Mouse (Mus musculus) lung, postnatal 4 days (tissue): Measurements from ENCODE around the gene Sgca.
A peak's percentile ranks its signal among the peaks of the same experiment; 100 is the strongest.

Experiments used
- DNase-seq, 2 experiments: peaks; one replicate each; pipeline ENCODE4 v3.0.0; 2021

Sgca gene

GRCm38 (mm10) chr11:95001584-95002347 is 25.6 kb upstream of the Sgca start:
- peak in 1 of 2 experiments; percentile 16 for DNase-seq

DNA sequence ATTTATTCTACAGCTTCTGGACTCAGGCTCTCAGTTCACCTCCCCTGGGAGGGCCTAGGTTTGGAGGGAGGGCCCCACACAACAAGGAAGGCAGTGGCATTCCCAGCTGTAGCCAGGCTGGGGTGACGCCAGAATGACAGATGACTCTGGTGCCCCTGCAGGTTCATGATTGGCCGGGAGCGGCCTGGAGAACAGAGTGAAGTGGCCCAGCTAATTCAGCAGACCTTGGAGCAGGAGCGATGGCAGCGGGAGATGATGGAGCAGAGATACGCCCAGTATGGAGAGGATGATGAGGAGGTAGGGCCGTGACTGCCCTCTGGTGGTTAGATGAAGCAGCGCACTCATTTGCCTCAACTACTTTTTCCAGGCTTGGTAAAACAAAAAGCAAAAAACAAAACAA is 24.9 kb upstream of the Sgca start:
- peak; percentile 77 to 83 for DNase-seq

DNA sequence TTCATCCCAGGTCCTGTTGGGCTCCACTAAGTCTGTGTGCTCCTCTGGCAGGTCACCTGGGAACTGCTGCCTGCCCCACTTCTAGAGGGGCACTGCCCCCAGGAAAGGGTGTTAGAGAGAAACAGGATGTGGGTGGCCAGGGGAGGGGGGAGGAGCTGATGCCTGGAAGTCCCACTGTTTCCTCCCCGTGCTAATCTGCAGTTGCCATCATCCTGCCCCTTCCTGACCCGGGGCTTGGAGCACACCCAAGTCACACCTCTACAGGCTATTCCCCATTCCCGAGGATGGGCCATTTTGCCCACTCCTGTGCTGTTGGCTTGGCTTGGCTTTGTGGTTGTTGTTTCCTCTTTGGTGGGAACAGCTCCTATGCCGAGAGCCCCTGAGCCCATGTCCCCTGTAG is 24.4 kb upstream of the Sgca start:
- DNase-seq: peak; percentile 78 to 85

DNA sequence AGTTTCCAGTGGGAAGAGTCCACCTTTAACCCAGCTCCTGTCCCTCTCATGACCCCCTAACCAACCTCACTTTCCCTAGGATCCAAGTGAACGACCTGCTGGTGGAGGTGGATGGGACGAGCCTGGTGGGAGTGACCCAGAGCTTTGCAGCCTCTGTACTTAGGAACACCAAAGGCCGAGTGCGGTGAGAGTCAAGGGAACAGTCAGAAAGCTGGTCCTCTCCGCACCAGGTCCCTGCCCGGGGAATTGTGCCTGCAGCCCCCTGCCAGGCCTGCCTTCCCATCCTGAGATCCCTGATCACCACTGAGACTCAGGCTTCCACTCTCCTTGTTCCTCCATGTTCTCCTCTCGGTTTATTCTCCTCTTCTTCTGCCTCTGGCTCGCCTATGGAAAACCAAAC is 24.0 kb upstream of the Sgca start:
- DNase-seq: peak in 1 of 2 experiments; percentile 23

DNA sequence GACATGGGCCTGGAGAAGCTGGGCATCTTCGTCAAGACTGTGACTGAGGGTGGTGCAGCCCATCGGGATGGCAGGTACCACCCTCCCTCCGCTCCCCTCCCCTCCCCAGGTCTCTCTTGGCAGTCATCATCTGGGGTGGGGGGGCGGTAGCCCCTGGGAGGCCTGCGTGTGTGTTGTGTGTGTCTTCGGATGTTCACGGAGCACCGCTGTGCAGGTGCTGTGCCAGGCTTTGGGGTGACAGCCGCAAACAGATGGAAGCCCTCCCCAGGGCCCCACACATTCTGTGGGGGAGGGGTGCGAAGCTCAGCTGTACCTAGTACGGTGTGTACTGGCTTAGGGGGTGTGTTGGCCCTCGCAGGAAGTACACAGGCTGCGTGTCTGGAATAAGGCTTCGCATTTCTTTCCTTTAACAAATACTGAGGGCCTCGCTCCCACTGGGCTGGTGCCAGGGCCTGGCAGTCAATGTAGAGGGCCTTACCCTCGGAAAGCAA is 22.0 kb upstream of the Sgca start:
- peak in 1 of 2 experiments; percentile 47 for DNase-seq

DNA sequence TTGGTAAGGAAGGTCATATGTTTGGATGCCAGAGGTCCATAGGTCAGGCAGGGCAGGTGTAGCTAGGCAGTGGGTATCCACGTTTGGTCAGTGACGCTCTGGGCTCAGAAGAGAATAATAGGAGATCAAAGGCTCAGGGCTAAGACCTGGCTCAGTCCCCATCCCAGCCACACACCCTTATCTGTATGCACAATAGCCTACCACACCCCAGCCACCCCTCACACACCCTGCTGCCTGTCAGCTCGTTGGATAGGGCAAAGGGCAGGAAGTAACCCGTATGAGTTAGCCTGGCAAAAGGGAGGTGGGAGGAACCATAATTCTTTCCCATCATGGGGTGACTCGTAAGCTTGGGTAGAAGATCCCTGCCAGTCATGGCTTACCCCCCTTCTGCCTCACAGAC is 21.5 kb upstream of the Sgca start:
- DNase-seq: peak; percentile 30 to 37

DNA sequence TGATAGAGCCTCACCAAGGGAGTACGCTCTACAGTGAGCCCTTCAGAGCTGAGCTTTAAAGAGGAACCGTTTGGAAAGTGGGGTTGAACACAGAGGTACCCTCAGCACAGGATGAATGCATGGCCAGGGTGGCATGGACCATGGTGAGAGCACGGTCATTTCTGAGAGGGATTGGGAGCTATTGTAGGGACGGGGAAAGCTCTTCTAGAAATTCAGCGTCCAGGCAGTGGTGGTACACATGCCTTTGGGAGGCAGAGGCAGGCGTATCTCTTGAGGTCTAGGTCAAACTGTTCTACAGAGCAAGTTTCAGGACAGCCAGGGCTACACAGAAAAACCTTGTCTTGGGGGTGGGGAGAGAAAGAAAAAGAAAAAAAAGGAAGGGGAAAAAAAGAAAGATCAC is 20.9 kb upstream of the Sgca start:
- DNase-seq: peak in 1 of 2 experiments; percentile 18

DNA sequence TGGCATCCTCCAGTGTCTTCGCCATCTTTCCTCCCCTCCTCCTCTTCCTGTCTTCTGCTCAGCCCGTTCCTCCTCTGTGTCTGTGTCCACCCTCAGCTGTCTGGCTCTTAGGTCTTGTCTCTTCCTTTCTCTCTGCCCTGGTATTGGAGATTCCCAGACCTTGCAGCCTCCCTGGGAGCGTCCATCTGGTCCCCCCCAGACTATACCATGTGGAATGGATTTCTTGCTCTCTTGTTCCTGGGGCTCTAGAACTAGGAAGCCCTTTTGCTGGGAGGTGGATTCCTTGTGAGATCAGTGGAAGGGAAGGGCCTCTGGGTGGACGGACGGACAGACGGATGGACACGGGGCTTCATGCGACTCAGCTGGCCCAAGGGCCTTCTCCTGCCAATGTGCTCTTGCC is 20.0 kb upstream of the Sgca start:
- no peak for DNase-seq

DNA sequence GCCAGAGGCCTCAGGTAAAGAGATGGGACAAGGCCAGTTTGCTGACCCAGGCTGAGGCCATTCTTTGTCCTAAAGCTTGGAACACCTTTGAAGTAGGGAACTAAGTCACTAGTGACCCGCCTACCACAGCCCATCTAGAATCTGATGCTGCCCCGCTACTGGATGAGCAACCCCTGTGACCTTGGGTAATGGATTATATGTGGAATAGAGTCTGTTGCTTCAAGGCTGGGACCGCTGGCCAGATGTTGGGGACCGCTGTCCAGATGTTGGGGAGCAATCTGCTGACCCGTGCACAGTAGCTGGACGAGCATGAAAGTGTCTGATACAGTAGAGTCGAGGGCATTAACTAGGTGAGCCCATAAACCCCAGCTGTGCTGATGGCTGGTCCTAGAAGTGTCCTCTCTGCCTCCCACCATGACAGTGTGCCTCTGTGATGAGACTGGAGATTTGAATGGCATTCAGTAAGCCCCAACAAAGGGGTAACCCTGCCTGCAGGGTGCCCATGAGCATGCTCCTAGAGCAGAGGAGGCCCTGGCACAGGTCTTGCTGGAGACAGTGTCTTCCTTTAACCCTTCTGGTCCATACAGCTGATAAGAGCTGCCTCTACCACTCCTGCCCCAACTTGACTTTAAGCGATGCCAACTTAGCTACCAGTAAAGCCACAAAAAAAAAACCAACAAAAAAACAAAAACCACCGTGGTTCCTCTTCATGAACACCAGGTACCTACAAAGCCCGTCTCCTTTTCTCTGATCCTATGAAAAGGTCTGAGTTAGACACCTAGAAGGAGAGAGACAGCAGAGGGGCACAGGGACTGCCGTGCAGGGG is 19.0 kb upstream of the Sgca start:
- DNase-seq: peak in 1 of 2 experiments; percentile 21

- DNase-seq: peak; percentile 44 to 58
These were observed 18.2 kb upstream of the Sgca start for GRCm38 (mm10) chr11:94994208-94994814.

- DNase-seq: peak; percentile 66
These were observed 16.9 kb upstream of the Sgca start for GRCm38 (mm10) chr11:94992754-94993606.

DNA sequence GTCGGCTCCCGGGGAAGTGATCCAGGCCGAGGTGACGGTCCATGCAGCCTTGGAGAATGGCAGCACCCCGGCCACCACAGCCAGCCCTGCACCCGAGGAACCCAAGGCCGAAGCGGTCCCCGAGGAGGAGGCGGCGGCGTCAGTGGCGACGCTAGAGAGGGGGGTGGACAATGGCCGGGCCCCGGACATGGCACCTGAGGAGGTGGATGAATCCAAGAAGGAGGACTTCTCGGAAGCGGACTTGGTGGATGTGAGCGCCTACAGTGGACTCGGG is 16.3 kb upstream of the Sgca start:
- peak; percentile 31 to 39 for DNase-seq

DNA sequence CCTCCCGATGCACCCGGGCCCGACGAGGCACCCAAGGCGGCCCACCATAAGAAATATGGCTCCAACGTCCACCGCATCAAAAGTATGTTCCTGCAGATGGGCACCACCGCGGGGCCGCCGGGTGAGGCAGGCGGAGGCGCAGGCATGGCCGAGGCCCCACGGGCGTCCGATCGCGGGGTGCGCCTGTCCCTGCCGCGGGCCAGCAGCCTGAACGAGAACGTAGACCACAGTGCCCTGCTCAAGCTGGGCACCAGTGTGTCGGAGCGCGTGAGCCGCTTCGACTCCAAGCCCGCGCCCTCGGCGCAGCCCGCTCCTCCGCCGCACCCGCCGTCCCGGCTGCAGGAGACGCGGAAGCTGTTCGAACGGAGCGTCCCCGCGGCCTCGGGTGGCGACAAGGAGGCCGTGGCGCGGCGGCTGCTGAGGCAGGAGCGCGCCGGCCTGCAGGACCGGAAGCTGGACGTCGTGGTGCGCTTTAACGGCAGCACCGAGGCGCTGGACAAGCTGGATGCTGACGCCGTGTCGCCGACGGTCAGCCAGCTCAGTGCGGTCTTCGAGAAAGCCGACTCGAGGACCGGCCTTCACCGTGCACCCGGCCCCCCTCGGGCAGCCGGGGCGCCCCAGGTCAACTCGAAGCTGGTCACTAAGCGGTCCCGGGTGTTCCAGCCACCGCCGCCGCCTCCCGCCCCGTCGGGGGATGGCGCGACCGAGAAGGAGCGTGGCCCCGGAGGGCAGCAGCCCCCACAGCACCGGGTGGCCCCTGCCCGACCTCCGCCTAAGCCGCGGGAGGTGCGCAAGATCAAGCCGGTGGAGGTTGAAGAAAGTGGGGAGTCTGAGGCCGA is 15.7 kb upstream of the Sgca start:
- peak; percentile 69 to 74 for DNase-seq

DNA sequence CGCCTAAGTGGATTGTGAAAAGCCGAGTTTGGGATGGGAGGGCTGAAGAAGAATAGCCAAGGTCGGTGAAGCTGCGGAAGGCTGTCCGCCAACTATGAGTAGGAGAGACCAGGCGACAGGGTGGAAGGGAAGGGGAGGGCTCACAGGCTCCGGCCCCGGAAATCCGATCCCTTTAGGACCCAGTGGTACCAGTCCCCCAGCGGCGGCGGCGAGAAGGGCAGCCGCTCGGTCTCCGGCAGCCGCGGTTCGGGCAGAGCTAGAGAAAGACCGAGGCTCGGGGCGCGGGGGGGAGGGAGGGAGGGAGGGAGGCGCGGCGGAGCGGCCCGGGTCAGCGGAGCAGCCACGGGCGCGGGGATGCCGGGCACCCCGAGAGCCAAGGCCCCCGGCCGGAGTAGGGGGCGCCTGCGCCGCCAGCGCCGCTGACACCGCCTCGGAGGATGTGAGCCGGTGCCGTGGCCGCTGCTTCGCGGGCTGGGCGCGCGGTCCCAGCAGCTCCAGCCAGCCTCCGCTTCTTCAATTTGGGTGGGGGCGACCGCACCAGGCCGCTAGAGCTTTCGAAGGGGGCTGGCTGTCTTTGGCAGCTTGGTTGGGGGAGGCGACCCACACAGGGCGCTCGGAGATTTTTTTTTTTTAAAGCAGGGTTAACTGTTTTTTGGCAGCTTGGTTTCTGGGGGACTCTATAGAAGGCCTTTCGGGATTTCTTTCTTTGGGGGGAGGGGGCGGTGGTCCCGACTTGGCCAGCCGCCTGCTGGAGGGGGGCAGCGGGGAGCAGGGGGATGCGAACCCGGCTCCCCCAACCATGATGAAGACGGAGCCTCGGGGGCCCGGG is 14.8 kb upstream of the Sgca start, which contains the start of gene Ppp1r9b:
Ppp1r9b (plus strand) TSS at position 287 of the 829 bp plus-strand sequence.
- DNase-seq: peak; percentile 95 to 96

- no peak for DNase-seq
These were observed 14.1 kb upstream of the Sgca start for GRCm38 (mm10) chr11:94990102-94990748.

DNA sequence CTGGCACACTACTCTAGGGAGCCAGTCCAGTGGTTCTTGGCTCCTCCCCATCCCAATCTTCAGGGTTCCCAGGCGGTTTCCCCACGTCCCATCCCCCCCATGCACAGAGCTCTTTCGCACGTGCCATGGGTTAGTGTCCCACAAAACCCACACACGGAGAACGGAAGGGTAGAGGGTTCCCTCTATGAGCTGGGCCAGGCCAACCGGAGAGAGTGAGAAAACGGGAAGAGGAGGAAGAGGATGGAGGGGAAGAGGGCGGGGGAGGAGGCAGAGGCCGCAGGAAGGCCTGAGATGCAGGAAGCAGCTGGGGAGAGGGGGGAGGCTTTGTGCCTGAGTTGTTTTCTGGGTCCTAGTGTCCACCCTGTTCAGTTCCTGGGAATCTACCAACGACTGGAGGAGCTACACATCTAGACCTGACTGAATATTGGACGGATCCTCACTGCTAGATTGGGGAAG is 13.5 kb upstream of the Sgca start:
- peak; percentile 85 for DNase-seq

GRCm38 (mm10) chr11:94988780-94989561 is 12.8 kb upstream of the Sgca start:
- peak in 1 of 2 experiments; percentile 42 for DNase-seq

DNA sequence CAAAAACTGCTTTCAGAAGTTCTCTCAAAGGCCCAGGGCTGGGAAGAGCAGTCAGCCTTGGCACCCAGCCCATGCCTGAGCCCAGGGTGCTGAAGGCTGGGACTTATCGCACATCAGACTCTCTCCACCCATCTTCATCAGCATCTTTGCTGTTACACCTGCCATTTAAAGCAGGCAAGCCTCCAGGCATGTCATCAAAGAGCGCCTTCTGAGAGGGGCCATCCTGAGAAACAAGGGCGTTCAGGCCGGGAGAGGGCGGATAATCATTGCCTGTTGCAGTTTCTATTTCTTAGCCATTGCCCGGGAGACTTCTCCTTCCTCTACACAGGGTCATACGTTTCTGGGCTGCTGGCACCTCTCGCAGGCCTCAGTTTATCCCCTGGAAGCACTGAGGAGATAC is 11.7 kb upstream of the Sgca start:
- peak in 1 of 2 experiments; percentile 35 for DNase-seq

GRCm38 (mm10) chr11:94987341-94987740 is 11.2 kb upstream of the Sgca start:
- no peak for DNase-seq
